ENCODE assay signal across 16 mouse cellular contexts in genomic region chr8:10418013-10418412, GRCm38 (mm10).
A peak's percentile ranks its signal among the peaks of the same experiment; 100 is the strongest.
DNase-seq lines count a peak whose midpoint lies in the region.
"Had no signal": no experiment of that assay in that cellular context is flagged by ENCODE, and none has a peak within 500 bp of the region (broad histone marks: within the 10 kb centered on the region; RNA-seq: fewer than 3 reads in every experiment).

No protein-coding gene starts in this region.

- no peak overlapping the region for H3K4me3 ChIP-seq in heart, embryonic 10.5 days

- no peaks in the 10 kb centered on the region for H3K36me3 ChIP-seq in heart, embryonic 10.5 days
- H3K36me3 ChIP-seq: G1E had no signal

- no peak overlapping the region for H3K27ac ChIP-seq in heart, embryonic 10.5 days

- H3K27me3 ChIP-seq in heart, embryonic 10.5 days (ENCODE audit: insufficient read depth, poor library complexity, severe bottlenecking) = no peaks in the 10 kb centered on the region
- H3K27me3 ChIP-seq: CH12.LX had no signal

- no peaks in the 10 kb centered on the region for H3K9me3 ChIP-seq in heart, embryonic 10.5 days
- H3K9me3 ChIP-seq: G1E had no signal

- DNase-seq in heart, embryonic 10.5 days (ENCODE audit: low spot score) = peak; percentile 59
- no peak for DNase-seq in heart, adult 9 months (ENCODE audit: low spot score in 2 of 2)
- DNase-seq in testis, postnatal 10 days (ENCODE audit: low spot score) = peak; percentile 35
- DNase-seq in testis, postnatal 14 days (ENCODE audit: low spot score) = no peak
- DNase-seq: adrenal gland, adult 2 months; adrenal gland, adult 8-10 months; adrenal gland, postnatal 10 days; adrenal gland, postnatal 14 days; adrenal gland, postnatal 25 days; adrenal gland, postnatal 36 days; B cell, adult 2 months; cerebellum, adult 11 months; cerebellum, adult 11-12 months; cerebellum, adult 18-20 months had no signal

- 86% methylated on average over 8 of the region's 8 CpGs for WGBS in heart, embryonic 10.5 days

- peaks cover 15% of the 10 kb centered on the region for H3K4me1 ChIP-seq in heart, embryonic 10.5 days

Comparison
In these comparisons a context has a peak if more than half of its experiments do, and no peak if none do; other contexts are left out.
1. DNase-seq: peak in heart, embryonic 10.5 days (single experiment) and testis, postnatal 10 days (single experiment); none in heart, adult 9 months (0 of 2) and testis, postnatal 14 days (single experiment).